Mouse (Mus musculus) intestine, embryonic 15.5 days (tissue): ENCODE measurements at regions not wholly inside any gene's neighbourhood (a gene's known extent, or its start where the extent isn't known, plus 50 kb on each side); places are given as distances from the start of the nearest gene placed in this dataset.
A peak's percentile ranks its signal among the peaks of the same experiment; 100 is the strongest.

Experiments
- ATAC-seq: fragments of 200-750 bp; cut with Nextera tagmentation; 2 replicates; pipeline ENCODE4 v1.8.0; 2017; ENCODE audit warnings: moderate TSS enrichment, moderate library complexity
- H3K27ac ChIP-seq: fragments of 300-500 bp; sonication (generic); 2 replicates; pipeline ENCODE4 v1.5.1; 2015; ENCODE audit warnings: mild to moderate bottlenecking, inconsistent platforms
- H3K27me3 ChIP-seq: fragments of 300-500 bp; sonication (generic); replicated peaks from 2 replicates; pipeline ENCODE4 v1.6.1; 2015; ENCODE audit warnings: inconsistent platforms
- H3K36me3 ChIP-seq: fragments of 300-500 bp; sonication (generic); 2 replicates; pipeline ENCODE4 v1.6.1; 2015; ENCODE audit warnings: inconsistent platforms
- H3K4me1 ChIP-seq: fragments of 300-500 bp; sonication (generic); replicated peaks from 2 replicates; pipeline ENCODE4 v1.6.1; 2015; ENCODE audit warnings: inconsistent platforms
- H3K4me2 ChIP-seq: fragments of 300-500 bp; sonication (generic); replicated peaks from 2 replicates; pipeline ENCODE4 v1.6.1; 2015; ENCODE audit warnings: mild to moderate bottlenecking, inconsistent platforms
- H3K4me3 ChIP-seq: fragments of 300-500 bp; sonication (generic); replicated peaks from 2 replicates; pipeline ENCODE4 v1.5.1; 2015; ENCODE audit warnings: inconsistent platforms
- H3K9ac ChIP-seq: fragments of 300-500 bp; sonication (generic); 2 replicates; pipeline ENCODE4 v1.6.1; 2015; ENCODE audit warnings: inconsistent platforms
- H3K9me3 ChIP-seq: fragments of 300-500 bp; sonication (generic); 2 replicates; pipeline ENCODE4 v1.6.1; 2016; ENCODE audit warnings: inconsistent platforms
- whole genome bisulfite sequencing: fragments of 180-500 bp; shearing (Covaris S2); methylation state at CpG from one replicate; pipeline ENCODE4 v1.1.7; 2015; 5-methylcytosine and 5-hydroxymethylcytosine counted together

DNA sequence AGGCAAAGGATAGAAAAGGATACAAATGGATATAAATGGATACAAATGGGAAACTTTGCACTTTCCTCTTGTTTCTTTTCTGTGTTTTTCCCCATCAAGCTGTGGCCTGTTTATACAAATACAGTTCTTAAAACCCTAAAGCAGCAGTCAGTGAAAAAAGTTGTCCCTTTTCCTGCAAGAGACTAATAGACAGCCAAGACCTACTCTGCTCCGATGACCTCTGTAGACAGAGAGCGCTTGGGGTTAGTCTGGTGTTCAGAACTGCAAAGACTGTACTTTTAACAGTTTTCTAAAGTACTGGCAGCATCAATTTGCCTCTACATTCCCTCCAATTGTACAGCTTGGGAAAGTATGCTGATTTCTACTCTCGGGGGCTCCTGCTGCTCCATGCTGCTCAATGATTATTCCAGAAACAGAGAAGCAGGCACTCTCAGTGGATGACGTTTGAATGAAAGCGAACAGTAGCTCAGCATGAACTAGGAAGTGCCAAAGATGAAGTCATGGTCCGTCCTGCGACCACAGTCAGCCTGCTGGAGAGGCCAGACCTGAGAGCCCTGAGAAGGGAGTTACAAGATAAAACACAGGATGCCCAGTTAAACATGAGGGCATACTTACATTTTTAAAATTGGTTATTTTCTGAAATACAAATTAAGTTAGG lies 54.2 kb upstream of the Egln3 start:
- Histone ChIP-seq H3K4me3 (no peak overlapping the region), H3K36me3 (no peaks in the 10 kb centered on the region), H3K27ac (no peak overlapping the region), H3K9ac (no peak overlapping the region), H3K4me2 (no peak overlapping the region), H3K4me1 (no peaks in the 10 kb centered on the region), H3K27me3 (no peaks in the 10 kb centered on the region), H3K9me3 (no peaks in the 10 kb centered on the region)
- no peak for ATAC-seq
- WGBS: 77% methylated on average over 7 of the region's 7 CpGs

DNA sequence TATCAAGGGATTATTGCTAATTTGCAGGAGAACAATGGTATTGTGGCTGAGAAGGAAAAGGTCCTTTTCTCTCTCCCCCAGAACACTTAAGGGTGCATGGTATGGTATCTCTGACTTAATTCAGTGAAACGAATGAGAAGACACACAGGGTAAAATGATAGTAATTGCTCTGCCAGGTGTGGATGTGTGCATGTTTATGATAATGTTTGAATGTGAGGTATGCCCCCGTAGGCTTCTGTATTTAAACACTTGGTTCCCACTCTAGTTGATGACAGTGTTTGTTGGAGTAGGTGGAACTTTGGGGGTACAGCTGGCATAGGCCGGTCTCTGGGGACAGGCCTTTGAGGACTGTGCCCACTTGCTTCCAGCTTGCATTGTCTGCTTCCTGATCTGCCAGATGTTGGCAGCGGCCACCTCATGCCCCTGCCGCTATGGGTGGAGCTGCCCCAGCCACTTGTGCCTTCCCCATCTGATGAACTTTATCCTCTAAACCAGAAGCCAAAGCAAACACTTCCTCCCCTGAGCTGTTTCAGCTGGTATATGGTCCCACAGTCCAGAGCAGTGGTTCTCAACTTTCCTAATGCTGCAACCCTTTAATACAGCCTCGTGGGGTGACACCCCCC lies 53.0 kb upstream of the Egln3 start:
- no peak overlapping the region for H3K4me3 ChIP-seq
- H3K9ac ChIP-seq: no peak overlapping the region
- ATAC-seq: peak; percentile 81
- no peaks in the 10 kb centered on the region for H3K36me3 ChIP-seq
- H3K4me2 ChIP-seq: no peak overlapping the region
- no peak overlapping the region for H3K27ac ChIP-seq
- H3K27me3 ChIP-seq: no peaks in the 10 kb centered on the region
- H3K9me3 ChIP-seq: no peaks in the 10 kb centered on the region
- WGBS: 67% methylated on average over 6 of the region's 6 CpGs
- H3K4me1 ChIP-seq: no peaks in the 10 kb centered on the region
